Mouse (Mus musculus): ENCODE data around the gene Olfr93. TPM values are rescaled to one million over a fixed set of nuclear protein-coding genes. Genes with fewer than 3 reads are reported as not detected.

Olfr93 gene
- total RNA-seq (2015) (not detected in 2 replicates), total RNA-seq (2017) (not detected in 2 replicates)

- no peak for ATAC-seq (replicated peaks; ENCODE audit: poor library complexity)
These were observed at the start of gene Olfr93 for GRCm38 (mm10) chr17:37161394-37161793. TSS of gene Olfr93 (minus strand) at chr17:37161494.

- ATAC-seq (replicated peaks; ENCODE audit: poor library complexity), result peak; percentile 15; the same call in 1 of the 2 replicates
These were observed 42.6 kb upstream of the Olfr93 start for GRCm38 (mm10) chr17:37203917-37204236.

- peak; percentile 100 for ATAC-seq (replicated peaks; ENCODE audit: poor library complexity)
These were observed 42.1 kb upstream of the Olfr93 start for GRCm38 (mm10) chr17:37203206-37203916.

GRCm38 (mm10) chr17:37200894-37201293 lies 39.6 kb upstream of the Olfr93 start, which contains the start of gene Olfr94:
TSS of gene Olfr94 (minus strand) at chr17:37200994.
- ATAC-seq (replicated peaks; ENCODE audit: poor library complexity), result no peak

- ATAC-seq (replicated peaks; ENCODE audit: poor library complexity), result peak; percentile 50
These were observed 35.8 kb upstream of the Olfr93 start for GRCm38 (mm10) chr17:37196845-37197724.

- ATAC-seq (replicated peaks; ENCODE audit: poor library complexity), result no peak
These were observed 33.5 kb upstream of the Olfr93 start for GRCm38 (mm10) chr17:37194782-37195181.

GRCm38 (mm10) chr17:37193656-37194055 lies 32.4 kb upstream of the Olfr93 start, which contains the start of gene Ubd:
TSS of gene Ubd (plus strand) at chr17:37193892.
- no peak for ATAC-seq (replicated peaks; ENCODE audit: poor library complexity)

GRCm38 (mm10) chr17:37193032-37193431 lies 31.7 kb upstream of the Olfr93 start:
- no peak for ATAC-seq (replicated peaks; ENCODE audit: poor library complexity)

GRCm38 (mm10) chr17:37190711-37191110 lies 29.4 kb upstream of the Olfr93 start:
- no peak for ATAC-seq (replicated peaks; ENCODE audit: poor library complexity)

GRCm38 (mm10) chr17:37185474-37185873 lies 24.2 kb upstream of the Olfr93 start:
- ATAC-seq (replicated peaks; ENCODE audit: poor library complexity), result no peak

GRCm38 (mm10) chr17:37131366-37131765 lies 29.9 kb downstream of the Olfr93 start:
- ATAC-seq (replicated peaks; ENCODE audit: poor library complexity), result peak; percentile 69; the same call in 1 of the 2 replicates

GRCm38 (mm10) chr17:37119988-37120387 lies 41.3 kb downstream of the Olfr93 start, which contains the start of gene Olfr92:
TSS of gene Olfr92 (minus strand) at chr17:37120088.
- ATAC-seq (replicated peaks; ENCODE audit: poor library complexity), result no peak

GRCm38 (mm10) chr17:37098178-37098577 lies 63.1 kb downstream of the Olfr93 start, which contains the start of gene Olfr91:
TSS of gene Olfr91 (minus strand) at chr17:37098278.
- no peak for ATAC-seq (replicated peaks; ENCODE audit: poor library complexity)

GRCm38 (mm10) chr17:37093289-37093688 lies 68.0 kb downstream of the Olfr93 start:
- ATAC-seq (replicated peaks; ENCODE audit: poor library complexity), result no peak

- ATAC-seq (replicated peaks; ENCODE audit: poor library complexity), result no peak
These were observed 69.1 kb downstream of the Olfr93 start for GRCm38 (mm10) chr17:37092198-37092597.

Other genes starting within 250 kb of the Olfr93 start
- gene Rnf39, start 218.6 kb downstream of the Olfr93 start, total RNA-seq (2015), result not detected in 2 replicates
- gene Rnf39, start 218.6 kb downstream of the Olfr93 start, total RNA-seq (2017), result not detected in 2 replicates
- gene Ppp1r11, start 209.8 kb downstream of the Olfr93 start, total RNA-seq (2015), result 82.1 and 83.5 TPM in 2 replicates
- 57.1 and 87.6 TPM in 2 replicates for gene Ppp1r11, start 209.8 kb downstream of the Olfr93 start, total RNA-seq (2017)
- gene Znrd1, start 202.9 kb downstream of the Olfr93 start, total RNA-seq (2015), result 105 and 108 TPM in 2 replicates
- gene Znrd1, start 202.9 kb downstream of the Olfr93 start, total RNA-seq (2017), result 37.2 and 53.9 TPM in 2 replicates
- 3.3 and 5.5 TPM in 2 replicates for gene Znrd1as, start 202.9 kb downstream of the Olfr93 start, total RNA-seq (2015)
- gene Znrd1as, start 202.9 kb downstream of the Olfr93 start, total RNA-seq (2017), result 6.2 and 8.6 TPM in 2 replicates
- not detected in 2 replicates for gene 2410137M14Rik, start 180.3 kb downstream of the Olfr93 start, total RNA-seq (2015)
- not detected in 2 replicates for gene 2410137M14Rik, start 180.3 kb downstream of the Olfr93 start, total RNA-seq (2017)
- not detected in 2 replicates for gene H2-M5, start 172.0 kb downstream of the Olfr93 start, total RNA-seq (2015)
- gene H2-M5, start 172.0 kb downstream of the Olfr93 start, total RNA-seq (2017), result not detected in 2 replicates
- gene Zfp57, start 160.3 kb downstream of the Olfr93 start, total RNA-seq (2015), result 0.22 TPM in 1 of 2 replicates, not detected in the other
- gene Zfp57, start 160.3 kb downstream of the Olfr93 start, total RNA-seq (2017), result 0.25 TPM in 1 of 2 replicates, not detected in the other
- not detected in 2 replicates for gene Mog, start 138.1 kb downstream of the Olfr93 start, total RNA-seq (2015)
- gene Mog, start 138.1 kb downstream of the Olfr93 start, total RNA-seq (2017), result not detected in 2 replicates
- 2.6 and 4.3 TPM in 2 replicates for gene Gabbr1, start 115.5 kb downstream of the Olfr93 start, total RNA-seq (2015)
- 0.25 and 0.91 TPM in 2 replicates for gene Gabbr1, start 115.5 kb downstream of the Olfr93 start, total RNA-seq (2017)
- gene Olfr90, start 73.0 kb downstream of the Olfr93 start, total RNA-seq (2015), result not detected in 2 replicates
- gene Olfr90, start 73.0 kb downstream of the Olfr93 start, total RNA-seq (2017), result not detected in 2 replicates
- not detected in 2 replicates for gene Olfr91, start 63.2 kb downstream of the Olfr93 start, total RNA-seq (2015)
- not detected in 2 replicates for gene Olfr91, start 63.2 kb downstream of the Olfr93 start, total RNA-seq (2017)
- not detected in 2 replicates for gene Olfr92, start 41.4 kb downstream of the Olfr93 start, total RNA-seq (2015)
- gene Olfr92, start 41.4 kb downstream of the Olfr93 start, total RNA-seq (2017), result not detected in 2 replicates
- 0.22 TPM in 1 of 2 replicates, not detected in the other for gene Ubd, start 32.4 kb upstream of the Olfr93 start, total RNA-seq (2015)
- gene Ubd, start 32.4 kb upstream of the Olfr93 start, total RNA-seq (2017), result 0.27 TPM in 1 of 2 replicates, not detected in the other
- not detected in 2 replicates for gene Olfr94, start 39.5 kb upstream of the Olfr93 start, total RNA-seq (2015)
- not detected in 2 replicates for gene Olfr94, start 39.5 kb upstream of the Olfr93 start, total RNA-seq (2017)
- not detected in 2 replicates for gene Olfr95, start 51.6 kb upstream of the Olfr93 start, total RNA-seq (2015)
- not detected in 2 replicates for gene Olfr95, start 51.6 kb upstream of the Olfr93 start, total RNA-seq (2017)
- gene Olfr96, start 58.7 kb upstream of the Olfr93 start, total RNA-seq (2015), result not detected in 2 replicates
- not detected in 2 replicates for gene Olfr96, start 58.7 kb upstream of the Olfr93 start, total RNA-seq (2017)
- gene Olfr97, start 75.8 kb upstream of the Olfr93 start, total RNA-seq (2015), result not detected in 2 replicates
- gene Olfr97, start 75.8 kb upstream of the Olfr93 start, total RNA-seq (2017), result not detected in 2 replicates
- gene Olfr98, start 102.3 kb upstream of the Olfr93 start, total RNA-seq (2015), result not detected in 2 replicates
- gene Olfr98, start 102.3 kb upstream of the Olfr93 start, total RNA-seq (2017), result not detected in 2 replicates
- 11.0 and 11.6 TPM in 2 replicates for gene H2-M3, start 108.7 kb upstream of the Olfr93 start, total RNA-seq (2015)
- 23.5 and 27.3 TPM in 2 replicates for gene H2-M3, start 108.7 kb upstream of the Olfr93 start, total RNA-seq (2017)
- gene Olfr99, start 122.0 kb upstream of the Olfr93 start, total RNA-seq (2015), result not detected in 2 replicates
- gene Olfr99, start 122.0 kb upstream of the Olfr93 start, total RNA-seq (2017), result not detected in 2 replicates
- not detected in 2 replicates for gene Olfr101, start 142.8 kb upstream of the Olfr93 start, total RNA-seq (2015)
- not detected in 2 replicates for gene Olfr101, start 142.8 kb upstream of the Olfr93 start, total RNA-seq (2017)
- gene Olfr102, start 155.6 kb upstream of the Olfr93 start, total RNA-seq (2015), result not detected in 2 replicates
- gene Olfr102, start 155.6 kb upstream of the Olfr93 start, total RNA-seq (2017), result not detected in 2 replicates
- gene Olfr103, start 178.2 kb upstream of the Olfr93 start, total RNA-seq (2015), result not detected in 2 replicates
- gene Olfr103, start 178.2 kb upstream of the Olfr93 start, total RNA-seq (2017), result not detected in 2 replicates
- not detected in 2 replicates for gene Olfr104-ps, start 198.1 kb upstream of the Olfr93 start, total RNA-seq (2015)
- gene Olfr104-ps, start 198.1 kb upstream of the Olfr93 start, total RNA-seq (2017), result not detected in 2 replicates
- not detected in 2 replicates for gene Olfr105-ps, start 217.5 kb upstream of the Olfr93 start, total RNA-seq (2015)
- gene Olfr105-ps, start 217.5 kb upstream of the Olfr93 start, total RNA-seq (2017), result not detected in 2 replicates
- gene Olfr106-ps, start 228.9 kb upstream of the Olfr93 start, total RNA-seq (2015), result not detected in 2 replicates
- not detected in 2 replicates for gene Olfr106-ps, start 228.9 kb upstream of the Olfr93 start, total RNA-seq (2017)
- not detected in 2 replicates for gene Olfr107, start 237.7 kb upstream of the Olfr93 start, total RNA-seq (2015)
- gene Olfr107, start 237.7 kb upstream of the Olfr93 start, total RNA-seq (2017), result not detected in 2 replicates

Measured in megakaryocyte progenitor cell, adult 5-6 weeks (primary cell).